Mouse (Mus musculus): ENCODE results near the gene Hydin. TPM values are rescaled to one million over a fixed set of nuclear protein-coding genes. Genes with fewer than 3 reads are reported as not detected.

The Hydin gene
- polyA plus RNA-seq, 1 experiment = 0.74 TPM

- no peak for DNase-seq (ENCODE audit: extremely low spot score in 1 of 2, low spot score in 1 of 2)
Observed at GRCm38 (mm10) chr8:110626431-110626830, 359.7 kb downstream of the Hydin start.

- peak in 1 of 2 experiments; percentile 78 for DNase-seq (ENCODE audit: extremely low spot score in 1 of 2, low spot score in 1 of 2)
Observed at GRCm38 (mm10) chr8:110629245-110630063, 362.7 kb downstream of the Hydin start.

- DNase-seq (ENCODE audit: extremely low spot score in 1 of 2, low spot score in 1 of 2) = no peak
Observed at GRCm38 (mm10) chr8:110630079-110630478, 363.3 kb downstream of the Hydin start.

GRCm38 (mm10) chr8:110630571-110631071, 363.8 kb downstream of the Hydin start:
- peak in 1 of 2 experiments; percentile 77 for DNase-seq (ENCODE audit: extremely low spot score in 1 of 2, low spot score in 1 of 2)

GRCm38 (mm10) chr8:110631201-110631600, 364.4 kb downstream of the Hydin start:
- DNase-seq (ENCODE audit: extremely low spot score in 1 of 2, low spot score in 1 of 2) = no peak

- DNase-seq (ENCODE audit: extremely low spot score in 1 of 2, low spot score in 1 of 2) = no peak
Observed at GRCm38 (mm10) chr8:110633814-110634213, 367.0 kb downstream of the Hydin start.

GRCm38 (mm10) chr8:110636182-110636581, 369.4 kb downstream of the Hydin start:
- no peak for DNase-seq (ENCODE audit: extremely low spot score in 1 of 2, low spot score in 1 of 2)

GRCm38 (mm10) chr8:110642331-110642730, 375.6 kb downstream of the Hydin start:
- DNase-seq (ENCODE audit: extremely low spot score in 1 of 2, low spot score in 1 of 2) = no peak

- DNase-seq (ENCODE audit: extremely low spot score in 1 of 2, low spot score in 1 of 2) = no peak
Observed at GRCm38 (mm10) chr8:110643177-110643576, 376.4 kb downstream of the Hydin start.

GRCm38 (mm10) chr8:110644422-110644821, 377.6 kb downstream of the Hydin start:
- no peak for DNase-seq (ENCODE audit: extremely low spot score in 1 of 2, low spot score in 1 of 2)

GRCm38 (mm10) chr8:110644901-110645300, 378.1 kb downstream of the Hydin start:
- no peak for DNase-seq (ENCODE audit: extremely low spot score in 1 of 2, low spot score in 1 of 2)

GRCm38 (mm10) chr8:110645340-110645739, 378.6 kb downstream of the Hydin start:
- DNase-seq (ENCODE audit: extremely low spot score in 1 of 2, low spot score in 1 of 2) = no peak

- peak in 1 of 2 experiments; percentile 86 for DNase-seq (ENCODE audit: extremely low spot score in 1 of 2, low spot score in 1 of 2)
Observed at GRCm38 (mm10) chr8:110646064-110646463, 379.3 kb downstream of the Hydin start.

GRCm38 (mm10) chr8:110648577-110648976, 381.8 kb downstream of the Hydin start:
- DNase-seq (ENCODE audit: extremely low spot score in 1 of 2, low spot score in 1 of 2) = no peak

- DNase-seq (ENCODE audit: extremely low spot score in 1 of 2, low spot score in 1 of 2) = no peak
Observed at GRCm38 (mm10) chr8:110649286-110649685, 382.5 kb downstream of the Hydin start.

GRCm38 (mm10) chr8:110650838-110651237, 384.1 kb downstream of the Hydin start:
- DNase-seq (ENCODE audit: extremely low spot score in 1 of 2, low spot score in 1 of 2) = no peak

GRCm38 (mm10) chr8:110651847-110652246, 385.1 kb downstream of the Hydin start:
- no peak for DNase-seq (ENCODE audit: extremely low spot score in 1 of 2, low spot score in 1 of 2)

- DNase-seq (ENCODE audit: extremely low spot score in 1 of 2, low spot score in 1 of 2) = no peak
Observed at GRCm38 (mm10) chr8:110654075-110655060, 387.6 kb downstream of the Hydin start.

GRCm38 (mm10) chr8:110655827-110656226, 389.1 kb downstream of the Hydin start:
- no peak for DNase-seq (ENCODE audit: extremely low spot score in 1 of 2, low spot score in 1 of 2)

GRCm38 (mm10) chr8:110657661-110658060, 390.9 kb downstream of the Hydin start:
- DNase-seq (ENCODE audit: extremely low spot score in 1 of 2, low spot score in 1 of 2) = no peak

Data from frontal cortex, adult 2 months (tissue).